20 mouse cellular contexts compared by ENCODE assay signal in genomic region chr5:88805616-88806015, GRCm38 (mm10). TPM values are rescaled to one million over a fixed set of nuclear protein-coding genes. Genes with fewer than 3 reads are reported as not detected.
A peak's percentile ranks its signal among the peaks of the same experiment; 100 is the strongest.
DNase-seq lines count a peak whose midpoint lies in the region; ATAC-seq lines count a peak whose summit lies in the region.
"Had no signal": no experiment of that assay in that cellular context is flagged by ENCODE, and none has a peak within 500 bp of the region (broad histone marks: within the 10 kb centered on the region; RNA-seq: fewer than 3 reads in every experiment).

No protein-coding gene starts in this region.

- H3K9me3 ChIP-seq in midbrain, embryonic 11.5 days (ENCODE audit: control insufficient read depth, low read length) = no peaks in the 10 kb centered on the region
- H3K9me3 ChIP-seq: G1E had no signal

- no peaks in the 10 kb centered on the region for H3K4me1 ChIP-seq in midbrain, embryonic 11.5 days (ENCODE audit: control insufficient read depth, insufficient read depth, low read length)

- H3K9ac ChIP-seq in midbrain, embryonic 11.5 days (ENCODE audit: low read length) = no peak overlapping the region

- peak; percentile 71 for DNase-seq in cerebellum, adult 9-10 months
- DNase-seq in cerebellum, adult 9-11 months = peak; percentile 49
- DNase-seq in cerebellum, adult 11-12 months = no peak
- DNase-seq in brain, adult 2 months (ENCODE audit: low read depth, low spot score) = peak; percentile 65
- no peak for DNase-seq in midbrain, embryonic 11.5 days (ENCODE audit: low spot score, missing footprints)
- DNase-seq: adrenal gland, adult 2 months; adrenal gland, adult 8-10 months; adrenal gland, postnatal 10 days; adrenal gland, postnatal 14 days; adrenal gland, postnatal 25 days; adrenal gland, postnatal 36 days; B cell, adult 2 months; cerebellum, adult 8-10 months; cerebellum, postnatal 10 days had no signal

- no peak overlapping the region for H3K4me2 ChIP-seq in midbrain, embryonic 11.5 days

- H3K27me3 ChIP-seq in midbrain, embryonic 11.5 days (ENCODE audit: control insufficient read depth, insufficient read depth, low read length) = no peaks in the 10 kb centered on the region
- H3K27me3 ChIP-seq: CH12.LX had no signal

- 90% methylated on average over 4 of the region's 4 CpGs for WGBS in midbrain, embryonic 11.5 days

- H3K4me3 ChIP-seq in midbrain, embryonic 11.5 days (ENCODE audit: low read depth, low read length) = no peak overlapping the region

- H3K36me3 ChIP-seq in midbrain, embryonic 11.5 days (ENCODE audit: control insufficient read depth, insufficient read depth, low read length) = no peaks in the 10 kb centered on the region
- H3K36me3 ChIP-seq: G1E had no signal

- H3K27ac ChIP-seq in midbrain, embryonic 11.5 days (ENCODE audit: low read depth, low read length) = no peak overlapping the region

- ATAC-seq in cerebellum, adult (ENCODE audit: insufficient number of reproducible peaks, low FRiP score, low TSS enrichment) = no peak
- ATAC-seq in midbrain, embryonic 11.5 days (ENCODE audit: low FRiP score) = no peak
- ATAC-seq: activated CD4-positive, CD25-positive, alpha-beta regulatory T cell, adult 4 months; CD4-positive, CD25-positive, alpha-beta regulatory T cell, adult 4 months; Patski had no signal

RNA-seq across cellular contexts. Expression of gene Dck, which starts 40.8 kb away (rescaled TPM):
- polyA plus RNA-seq in midbrain, embryonic 11.5 days (2014; fragmentation: Nextera tagmentation; extraction: Ambion mirVana) = 143 and 150 TPM in 2 replicates

Comparison
In these comparisons a context has a peak if more than half of its experiments do, and no peak if none do; other contexts are left out.
1. DNase-seq: peak in cerebellum, adult 9-10 months (single experiment), cerebellum, adult 9-11 months (single experiment) and brain, adult 2 months (single experiment); none in cerebellum, adult 11-12 months (single experiment) and midbrain, embryonic 11.5 days (single experiment).